Mouse (Mus musculus): Measurements from ENCODE around the gene Hist1h4a. TPM values are rescaled to one million over a fixed set of nuclear protein-coding genes. Genes with fewer than 3 reads are reported as not detected.
"Not testable (repeated sequence)": the region's sequence is repeated elsewhere in the genome, so short reads cannot be mapped to it uniquely, and the experiment has no call there.

Hist1h4a gene
- total and polyA plus RNA-seq, 2 experiments from 2014 or later, result 0.49 to 794 TPM

- peak; percentile 90 for DNase-seq (ENCODE audit: low spot score)
- H3K4me2 ChIP-seq (ENCODE audit: low read depth, low read length), result peak within 1 kb of the TSS; percentile 61
- H3K9me3 ChIP-seq (replicated peaks; ENCODE audit: control insufficient read depth, low read length), result no peaks in the 10 kb centered on the region
- H3K4me3 ChIP-seq (ENCODE audit: low read depth, low read length), result peak within 1 kb of the TSS; percentile 44
- H3K27me3 ChIP-seq (ENCODE audit: control insufficient read depth, insufficient read depth, low read length), result no peaks in the 10 kb centered on the region
- TF ChIP-seq CTCF (IDR thresholded peaks at IDR 0.05; ENCODE audit: low read depth), result no peak
- TF ChIP-seq EP300 (IDR thresholded peaks at IDR 0.05; ENCODE audit: low read depth), result peak; percentile 66; the same call in 1 of the 2 replicates
- H3K4me1 ChIP-seq (ENCODE audit: control insufficient read depth, insufficient read depth), result peaks cover 8% of the 10 kb centered on the region; the same call in 1 of the 2 replicates
- WGBS, result under 1% methylated on average over 17 of the region's 22 CpGs
- H3K9ac ChIP-seq (replicated peaks; ENCODE audit: low read depth, low read length), result peak within 1 kb of the TSS; percentile 48
- peak within 1 kb of the TSS; percentile 81 for H3K27ac ChIP-seq (ENCODE audit: low read depth)
- peak; percentile 47; the same call in 1 of the 2 replicates for ATAC-seq (ENCODE audit: insufficient read depth, low read depth)
- H3K36me3 ChIP-seq (replicated peaks; ENCODE audit: control insufficient read depth, insufficient read depth, low read length), result no peaks in the 10 kb centered on the region
Observed at GRCm38 (mm10) chr13:23756790-23757189, 4.2 kb downstream of the Hist1h4a start, which contains the start of gene Hist1h4b. Gene Hist1h4b (plus strand): TSS chr13:23757013.

GRCm38 (mm10) chr13:23755000-23755399, 6.0 kb downstream of the Hist1h4a start:
- Histone ChIP-seq H3K9ac (replicated peaks; ENCODE audit: low read depth, low read length) (no peak overlapping the region), H3K27me3 (ENCODE audit: control insufficient read depth, insufficient read depth, low read length) (no peaks in the 10 kb centered on the region), H3K4me2 (ENCODE audit: low read depth, low read length) (no peak overlapping the region), H3K9me3 (replicated peaks; ENCODE audit: control insufficient read depth, low read length) (no peaks in the 10 kb centered on the region), H3K4me3 (ENCODE audit: low read depth, low read length) (no peak overlapping the region), H3K4me1 (ENCODE audit: control insufficient read depth, insufficient read depth) (peaks cover 5% of the 10 kb centered on the region; the same call in 1 of the 2 replicates), H3K36me3 (replicated peaks; ENCODE audit: control insufficient read depth, insufficient read depth, low read length) (no peaks in the 10 kb centered on the region), H3K27ac (ENCODE audit: low read depth) (no peak overlapping the region)
- no peak for TF ChIP-seq EP300 (IDR thresholded peaks at IDR 0.05; ENCODE audit: low read depth)
- no peak for TF ChIP-seq CTCF (IDR thresholded peaks at IDR 0.05; ENCODE audit: low read depth)
- no peak for ATAC-seq (ENCODE audit: insufficient read depth, low read depth)
- DNase-seq (ENCODE audit: low spot score), result no peak

GRCm38 (mm10) chr13:23753314-23754078, 7.5 kb downstream of the Hist1h4a start:
- no peak overlapping the region; the same call in 1 of the 2 replicates for H3K4me2 ChIP-seq (ENCODE audit: low read depth, low read length)
- H3K4me1 ChIP-seq (ENCODE audit: control insufficient read depth, insufficient read depth), result peaks cover 5% of the 10 kb centered on the region; the same call in 1 of the 2 replicates
- no peak overlapping the region for H3K9ac ChIP-seq (replicated peaks; ENCODE audit: low read depth, low read length)
- H3K27me3 ChIP-seq (ENCODE audit: control insufficient read depth, insufficient read depth, low read length), result no peaks in the 10 kb centered on the region
- H3K9me3 ChIP-seq (replicated peaks; ENCODE audit: control insufficient read depth, low read length), result no peaks in the 10 kb centered on the region
- no peak overlapping the region for H3K4me3 ChIP-seq (ENCODE audit: low read depth, low read length)
- TF ChIP-seq CTCF (IDR thresholded peaks at IDR 0.05; ENCODE audit: low read depth), result no peak
- no peak for TF ChIP-seq EP300 (IDR thresholded peaks at IDR 0.05; ENCODE audit: low read depth)
- no peak for DNase-seq (ENCODE audit: low spot score)
- no peak overlapping the region for H3K27ac ChIP-seq (ENCODE audit: low read depth)
- WGBS, result 57% methylated on average over 4 of the region's 4 CpGs
- H3K36me3 ChIP-seq (replicated peaks; ENCODE audit: control insufficient read depth, insufficient read depth, low read length), result no peaks in the 10 kb centered on the region
- no peak for ATAC-seq (ENCODE audit: insufficient read depth, low read depth)

- Histone ChIP-seq H3K36me3 (replicated peaks; ENCODE audit: control insufficient read depth, insufficient read depth, low read length) (no peaks in the 10 kb centered on the region), H3K4me1 (ENCODE audit: control insufficient read depth, insufficient read depth) (peaks cover 5% of the 10 kb centered on the region), H3K9ac (replicated peaks; ENCODE audit: low read depth, low read length) (peak overlapping the region; percentile 35), H3K4me2 (ENCODE audit: low read depth, low read length) (peak overlapping the region; percentile 49), H3K27me3 (ENCODE audit: control insufficient read depth, insufficient read depth, low read length) (no peaks in the 10 kb centered on the region), H3K9me3 (replicated peaks; ENCODE audit: control insufficient read depth, low read length) (no peaks in the 10 kb centered on the region), H3K27ac (ENCODE audit: low read depth) (peak overlapping the region; percentile 5; the same call in 1 of the 2 replicates), H3K4me3 (ENCODE audit: low read depth, low read length) (peak overlapping the region; percentile 26; the same call in 1 of the 2 replicates)
- 11% methylated on average over 6 of the region's 6 CpGs for WGBS
- no peak for ATAC-seq (ENCODE audit: insufficient read depth, low read depth)
- TF ChIP-seq EP300 (IDR thresholded peaks at IDR 0.05; ENCODE audit: low read depth) (no peak), CTCF (IDR thresholded peaks at IDR 0.05; ENCODE audit: low read depth) (no peak)
- no peak for DNase-seq (ENCODE audit: low spot score)
Observed at GRCm38 (mm10) chr13:23752742-23753172, 8.3 kb downstream of the Hist1h4a start.

- Histone ChIP-seq H3K4me3 (ENCODE audit: low read depth, low read length) (peak within 1 kb of the TSS; percentile 46), H3K27ac (ENCODE audit: low read depth) (peak within 1 kb of the TSS; percentile 95), H3K4me2 (ENCODE audit: low read depth, low read length) (peak within 1 kb of the TSS; percentile 70), H3K9ac (replicated peaks; ENCODE audit: low read depth, low read length) (peak within 1 kb of the TSS; percentile 54)
- H3K27me3 ChIP-seq (ENCODE audit: control insufficient read depth, insufficient read depth, low read length); H3K36me3 ChIP-seq (replicated peaks; ENCODE audit: control insufficient read depth, insufficient read depth, low read length); H3K9me3 ChIP-seq (replicated peaks; ENCODE audit: control insufficient read depth, low read length); H3K4me1 ChIP-seq (ENCODE audit: control insufficient read depth, insufficient read depth): not testable (repeated sequence)
- peak; percentile 92 for DNase-seq (ENCODE audit: low spot score)
- WGBS, result under 1% methylated on average over 16 of the region's 47 CpGs
- peak; percentile 84 for ATAC-seq (ENCODE audit: insufficient read depth, low read depth)
Observed at GRCm38 (mm10) chr13:23752067-23752741, 8.8 kb downstream of the Hist1h4a start, which contains the start of gene Hist1h3b. Gene Hist1h3b (plus strand): TSS chr13:23752267.

All from heart, postnatal 0 days (tissue).